Mouse (Mus musculus): Measurements from ENCODE around the gene Iqcd.

The Iqcd gene

DNA sequence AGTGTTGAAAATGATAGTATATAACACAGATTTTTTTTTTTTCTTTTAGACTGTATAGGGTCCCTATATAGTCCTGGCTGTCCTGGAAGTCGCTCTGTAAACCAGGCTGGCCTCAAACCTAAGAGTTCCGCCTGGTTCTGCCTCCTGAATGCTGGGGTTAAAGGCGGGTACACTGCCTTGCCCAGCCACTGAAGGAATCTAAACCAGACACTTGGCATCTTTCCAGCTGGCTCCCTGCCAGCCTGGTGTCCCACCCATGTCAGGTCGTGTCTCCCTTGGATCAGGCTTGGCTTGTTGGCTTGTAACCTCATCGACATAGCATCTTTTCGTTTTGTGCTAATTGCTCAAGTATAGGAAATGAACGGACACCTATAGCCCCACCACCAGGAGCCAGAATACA, 39.8 kb downstream of the Iqcd start:
- DNase-seq (ENCODE audit: low spot score in 2 of 2): no peak

- no peak for DNase-seq (ENCODE audit: low spot score in 2 of 2)
These were observed 42.3 kb downstream of the Iqcd start for GRCm38 (mm10) chr5:120631128-120631527.

DNA sequence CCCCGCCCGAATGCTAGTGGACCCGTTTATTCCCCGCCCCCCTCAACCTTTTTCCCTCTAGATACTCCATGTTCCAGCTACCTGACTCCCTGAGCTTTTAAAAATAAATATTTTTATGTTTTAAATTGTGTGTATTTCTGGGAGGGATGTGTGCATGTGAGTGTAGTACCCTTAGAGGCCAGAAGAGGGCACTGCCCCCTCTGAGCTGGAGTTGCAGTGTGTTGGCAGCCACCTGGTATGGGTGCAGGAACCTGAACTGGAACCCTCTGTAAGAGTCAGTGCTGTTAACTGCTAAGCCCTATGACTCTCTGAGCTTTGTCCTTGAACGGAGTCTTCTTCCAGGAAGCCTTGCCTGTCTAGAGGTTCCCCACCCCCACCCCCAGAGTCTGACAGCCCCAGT, 43.1 kb downstream of the Iqcd start:
- DNase-seq (ENCODE audit: low spot score in 2 of 2): no peak

- DNase-seq (ENCODE audit: low spot score in 2 of 2): no peak
These were observed 45.3 kb downstream of the Iqcd start, which contains the start of gene Cfap73 for GRCm38 (mm10) chr5:120634131-120634530. TSS of gene Cfap73 (minus strand) at chr5:120634235.

GRCm38 (mm10) chr5:120634860-120635259, 46.0 kb downstream of the Iqcd start:
- no peak for DNase-seq (ENCODE audit: low spot score in 2 of 2)

DNA sequence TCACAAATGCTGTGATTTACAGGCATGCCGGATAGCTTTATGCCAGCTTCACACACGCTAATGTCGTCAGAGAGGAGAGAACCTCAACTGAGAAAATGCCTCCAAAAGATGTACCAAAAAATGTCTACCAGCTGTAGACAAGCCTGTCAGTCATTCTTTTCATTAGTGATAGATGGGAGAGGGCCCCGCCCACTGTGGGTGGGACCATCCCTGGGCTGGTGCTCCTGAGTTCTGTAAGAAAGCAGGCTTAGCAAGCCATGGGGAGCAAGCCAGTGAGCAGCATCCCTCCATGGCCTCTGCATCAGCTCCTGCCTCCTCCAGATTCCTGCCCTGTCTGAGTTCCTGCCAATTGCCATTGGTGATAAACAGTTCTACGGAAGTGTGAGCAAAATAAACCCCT, 46.8 kb downstream of the Iqcd start:
- DNase-seq (ENCODE audit: low spot score in 2 of 2): no peak

DNA sequence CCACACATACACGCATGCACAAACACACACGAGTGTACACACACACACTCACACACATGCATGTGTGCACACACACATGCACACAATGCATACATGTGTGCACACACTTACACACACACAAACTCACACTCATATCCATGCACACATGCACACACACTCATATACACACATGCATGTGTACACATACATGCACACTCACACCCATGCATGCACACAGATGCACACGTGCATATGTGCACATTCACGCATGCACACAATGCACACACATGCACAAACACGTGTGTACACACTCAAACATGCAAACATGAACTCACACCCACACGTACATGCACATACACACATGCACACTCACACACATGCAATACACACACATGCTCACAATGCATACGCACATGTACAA, 51.3 kb downstream of the Iqcd start:
- DNase-seq (ENCODE audit: low spot score in 2 of 2): no peak

GRCm38 (mm10) chr5:120643365-120644085, 54.7 kb downstream of the Iqcd start:
- DNase-seq (ENCODE audit: low spot score in 2 of 2): no peak

DNA sequence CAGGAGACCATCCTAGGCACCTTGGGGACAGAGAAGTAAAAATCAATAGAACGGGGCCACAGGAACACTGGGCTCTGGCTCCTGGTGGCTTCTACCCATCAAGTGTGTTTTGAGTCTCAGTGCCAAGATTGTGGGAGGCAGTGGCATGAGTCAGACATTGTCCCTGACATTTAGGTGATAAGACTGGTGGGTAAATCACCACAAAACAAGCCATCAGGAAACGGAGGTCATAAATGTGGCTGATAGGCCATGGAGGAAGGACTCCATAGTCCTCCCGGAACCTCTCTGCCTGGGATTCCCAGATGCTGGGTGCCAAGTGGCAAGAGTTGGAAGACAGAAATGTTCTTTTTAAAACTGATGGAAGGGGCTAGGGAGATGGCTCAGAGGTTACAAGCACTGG, 55.4 kb downstream of the Iqcd start:
- no peak for DNase-seq (ENCODE audit: low spot score in 2 of 2)

DNA sequence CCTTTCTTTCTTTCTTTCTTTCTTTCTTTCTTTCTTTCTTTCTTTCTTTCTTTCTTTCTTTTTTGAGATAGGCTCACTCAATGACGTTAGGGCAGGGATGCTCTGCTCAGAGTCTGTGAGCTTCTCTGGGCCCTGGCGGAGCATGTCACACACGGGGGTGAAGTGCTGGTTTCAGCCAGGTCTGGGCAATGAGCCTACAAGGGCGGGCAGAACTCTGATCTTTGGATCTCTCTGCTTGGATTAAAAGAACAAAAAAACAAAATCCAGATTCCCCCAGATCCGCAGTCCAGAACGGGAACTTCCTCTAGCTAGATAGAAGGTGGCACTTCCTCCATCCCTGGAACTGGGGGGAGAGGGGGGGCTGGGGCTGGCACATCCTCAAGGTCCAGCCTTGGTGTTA, 57.0 kb downstream of the Iqcd start:
- no peak for DNase-seq (ENCODE audit: low spot score in 2 of 2)

DNA sequence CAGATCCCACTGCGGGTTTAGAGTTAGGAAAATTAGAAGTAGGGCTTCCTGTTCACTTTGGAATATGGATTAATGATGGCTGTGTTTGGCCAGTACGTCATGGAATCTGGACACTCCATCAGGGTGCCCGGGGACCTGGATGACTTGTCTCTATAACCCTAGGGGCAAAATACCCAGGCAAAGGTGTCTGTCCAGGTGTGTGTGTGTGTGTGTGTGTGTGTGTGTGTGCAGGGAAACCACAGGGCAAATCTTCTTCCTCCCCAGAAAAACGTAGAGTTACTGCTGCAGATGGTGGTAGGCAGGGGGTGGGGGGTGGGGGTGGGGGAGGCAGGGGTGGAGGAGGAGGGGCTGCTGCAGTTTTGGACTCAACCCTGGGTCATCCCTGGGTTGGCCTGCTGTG, 58.5 kb downstream of the Iqcd start:
- no peak for DNase-seq (ENCODE audit: low spot score in 2 of 2)

DNA sequence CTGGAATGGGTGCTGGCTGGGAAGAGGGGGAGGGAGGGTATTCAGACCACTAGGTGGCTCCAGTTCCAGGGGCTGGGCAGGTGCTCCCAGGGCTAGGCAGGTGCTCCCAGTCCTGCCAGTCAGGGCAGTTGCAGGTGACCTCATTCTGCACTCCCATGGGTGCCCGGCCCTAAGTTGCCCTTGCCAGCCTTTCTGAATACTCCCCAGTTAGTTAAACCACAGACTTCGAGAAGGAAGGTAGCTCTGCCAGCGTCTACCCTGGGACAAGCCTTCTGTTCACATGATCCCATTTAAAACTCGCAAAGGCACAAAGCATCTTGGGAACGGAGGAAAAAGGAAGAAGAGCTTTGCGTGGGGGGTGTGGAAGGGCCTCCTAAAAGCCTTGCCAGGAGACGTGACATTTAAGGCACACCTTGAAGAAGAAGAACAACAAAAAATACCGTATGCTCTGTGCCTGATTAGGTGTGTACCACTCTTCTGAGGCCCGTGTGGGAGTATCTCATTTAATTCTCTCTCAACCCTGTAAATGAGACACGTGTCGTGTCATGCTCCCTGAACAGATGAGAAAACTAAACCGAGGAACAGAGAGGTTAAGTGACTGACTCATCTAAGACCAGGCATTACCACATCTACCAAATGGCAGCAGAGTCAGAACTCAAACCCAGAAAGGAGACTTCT, 59.1 kb downstream of the Iqcd start:
- DNase-seq (ENCODE audit: low spot score in 2 of 2): no peak

- DNase-seq (ENCODE audit: low spot score in 2 of 2): peak; percentile 83
These were observed 60.0 kb downstream of the Iqcd start, which contains the start of gene Rasal1 for GRCm38 (mm10) chr5:120648569-120649373. TSS of gene Rasal1 (plus strand) at chr5:120648812.

- peak in 1 of 2 experiments; percentile 50 for DNase-seq (ENCODE audit: low spot score in 2 of 2)
These were observed 60.6 kb downstream of the Iqcd start for GRCm38 (mm10) chr5:120649374-120649933.

GRCm38 (mm10) chr5:120649938-120650337, 61.1 kb downstream of the Iqcd start:
- peak in 1 of 2 experiments; percentile 34 for DNase-seq (ENCODE audit: low spot score in 2 of 2)

DNA sequence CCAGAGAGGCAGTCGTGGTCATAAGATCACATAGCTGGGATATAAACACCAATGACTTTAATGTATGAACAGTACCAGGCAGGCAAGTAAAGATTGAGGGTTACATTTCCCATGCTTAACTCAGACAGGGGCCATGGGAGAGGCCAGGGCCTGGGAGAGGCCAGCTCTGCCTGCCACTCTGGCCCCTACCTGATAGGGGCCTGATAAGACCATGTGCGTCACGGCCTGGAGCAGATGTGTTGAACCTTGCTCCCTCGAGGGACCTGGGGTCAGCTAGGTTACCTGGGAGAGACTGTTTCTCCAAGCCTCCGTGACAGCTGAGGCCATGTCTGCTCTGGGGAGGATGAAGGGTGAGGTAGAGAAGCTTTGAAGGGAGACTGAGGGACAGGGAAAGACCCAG, 62.4 kb downstream of the Iqcd start:
- no peak for DNase-seq (ENCODE audit: low spot score in 2 of 2)

DNA sequence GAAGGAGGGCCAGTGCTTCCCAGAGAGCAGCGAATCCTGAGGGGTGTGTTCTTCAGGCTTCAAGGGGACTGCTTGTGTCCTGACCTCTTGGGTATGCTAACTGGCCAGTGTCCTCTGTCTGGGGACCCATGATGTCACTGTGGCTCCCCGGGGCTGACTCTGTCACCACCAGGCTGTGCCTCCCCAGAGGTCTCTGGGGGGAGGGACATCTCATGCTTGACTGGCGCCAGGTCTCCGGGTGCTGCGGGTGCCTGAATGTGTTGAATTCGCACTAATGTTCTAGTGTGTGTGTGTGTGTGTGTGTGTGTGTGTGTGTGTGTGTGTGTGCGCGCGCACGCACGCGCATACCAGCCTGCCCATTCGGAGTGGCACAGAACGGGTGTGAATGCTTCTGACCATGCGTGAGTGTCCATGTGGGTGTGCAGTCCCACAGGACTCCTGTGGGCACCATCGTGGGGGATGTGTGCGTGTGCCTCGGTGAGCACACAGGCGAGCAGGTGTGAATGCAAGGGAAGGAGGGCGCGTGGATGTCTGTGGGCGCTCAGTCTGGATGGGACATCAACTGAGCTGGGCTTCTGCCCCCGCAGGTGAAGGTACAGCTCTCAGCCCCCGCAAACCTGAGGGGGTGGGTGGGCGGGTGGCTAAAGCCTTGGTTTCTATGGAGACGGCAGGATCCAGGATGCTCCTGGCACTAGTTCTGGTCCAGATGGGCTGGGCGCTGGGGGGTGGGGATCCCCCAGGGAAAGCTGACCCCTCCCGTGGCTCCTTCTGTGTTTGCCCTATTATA, 64.3 kb downstream of the Iqcd start:
- DNase-seq (ENCODE audit: low spot score in 2 of 2): no peak

DNA sequence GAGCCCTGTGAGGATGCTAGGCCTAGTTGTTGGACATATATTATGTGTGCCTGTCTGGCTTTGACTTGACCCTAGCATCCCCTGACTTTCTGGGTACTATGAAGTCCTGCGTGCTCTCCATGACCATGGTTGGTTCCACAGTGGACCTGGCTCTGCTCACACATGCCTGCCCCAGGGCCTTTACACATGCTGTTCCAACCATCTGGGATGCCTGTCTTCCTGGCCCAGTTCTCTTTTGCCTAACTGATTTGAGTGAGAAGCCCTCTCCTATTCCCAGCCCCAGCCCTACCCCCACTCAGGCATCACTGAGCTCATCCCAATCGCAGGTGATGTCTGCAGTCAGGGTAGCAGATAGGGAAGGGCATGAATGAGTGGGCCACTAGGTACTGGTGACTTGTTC, 65.1 kb downstream of the Iqcd start:
- no peak for DNase-seq (ENCODE audit: low spot score in 2 of 2)

DNA sequence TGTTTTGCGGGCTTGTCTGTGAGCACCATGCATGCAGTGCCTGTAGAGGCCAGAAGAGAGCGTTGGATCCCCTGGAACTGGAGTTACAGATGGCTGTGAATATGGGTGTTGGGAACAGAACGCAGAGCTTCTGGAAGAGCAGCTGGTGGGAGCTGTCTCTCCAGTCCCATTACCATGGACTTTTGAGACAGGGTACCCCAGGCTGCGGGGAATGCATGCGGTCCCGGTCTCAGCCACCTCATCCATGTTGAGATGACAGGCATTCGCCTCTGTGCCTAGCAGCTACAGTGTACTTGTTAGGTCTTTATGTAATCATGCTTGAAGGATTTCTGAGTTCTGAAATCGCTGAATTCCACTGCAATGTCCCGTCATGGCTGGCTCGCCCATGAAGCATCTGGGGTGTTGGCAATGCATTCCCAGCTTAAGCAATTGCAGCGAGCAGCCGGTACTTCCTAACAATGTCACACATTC, 67.5 kb downstream of the Iqcd start:
- peak; percentile 29 to 61 for DNase-seq (ENCODE audit: low spot score in 2 of 2)
